Comparison of ENCODE assay signal across 21 mouse cellular contexts in genomic region chr1:61027519-61027918, GRCm38 (mm10). TPM values are rescaled to one million over a fixed set of nuclear protein-coding genes. Genes with fewer than 3 reads are reported as not detected.
"Had no signal": no experiment of that assay in that cellular context is flagged by ENCODE, and none has a peak within 500 bp of the region (broad histone marks: within the 10 kb centered on the region; RNA-seq: fewer than 3 reads in every experiment).

No protein-coding gene starts in this region.

- H3K4me1 ChIP-seq: liver, embryonic 15.5 days; megakaryocyte, embryonic 14.5 days; midbrain, embryonic 13.5 days; midbrain, embryonic 15.5 days; neural tube, embryonic 13.5 days; neural tube, embryonic 15.5 days had no signal

- H3K36me3 ChIP-seq: liver, embryonic 15.5 days; lung, embryonic 15.5 days; midbrain, embryonic 13.5 days; midbrain, embryonic 15.5 days; neural tube, embryonic 13.5 days; neural tube, embryonic 15.5 days had no signal

- H3K27ac ChIP-seq: liver, embryonic 15.5 days; lung, embryonic 15.5 days; macrophage; midbrain, embryonic 13.5 days; midbrain, embryonic 15.5 days; neural tube, embryonic 13.5 days; neural tube, embryonic 15.5 days had no signal

- H3K4me2 ChIP-seq: liver, embryonic 15.5 days; lung, embryonic 15.5 days; midbrain, embryonic 13.5 days; midbrain, embryonic 15.5 days; neural tube, embryonic 13.5 days; neural tube, embryonic 15.5 days had no signal

- H3K9ac ChIP-seq: liver, embryonic 15.5 days; liver, postnatal 0 days; lung, embryonic 15.5 days; midbrain, embryonic 13.5 days; midbrain, embryonic 15.5 days; neural tube, embryonic 13.5 days; neural tube, embryonic 15.5 days had no signal

- H3K9me3 ChIP-seq: liver, embryonic 15.5 days; lung, embryonic 15.5 days; megakaryocyte, embryonic 14.5 days; midbrain, embryonic 13.5 days; midbrain, embryonic 15.5 days; neural tube, embryonic 13.5 days; neural tube, embryonic 15.5 days had no signal

- H3K4me3 ChIP-seq: liver, embryonic 15.5 days; lung, embryonic 15.5 days; megakaryocyte, embryonic 14.5 days; midbrain, embryonic 13.5 days; midbrain, embryonic 15.5 days; neural tube, embryonic 13.5 days; neural tube, embryonic 15.5 days had no signal

- DNase-seq: liver, postnatal 0 days; lung, adult 2 months; lung, postnatal 14 days; lung, postnatal 36 days; retina, postnatal 1 day; right cerebral cortex, adult 18-20 months; right cerebral cortex, postnatal 25 days; right cerebral cortex, postnatal 4 days; spleen, adult 18-20 months; thymus, adult 18-20 months; thymus, postnatal 14 days; thymus, postnatal 36 days had no signal

- ATAC-seq: liver, postnatal 0 days; lung, postnatal 0 days; midbrain, embryonic 13.5 days; midbrain, embryonic 15.5 days had no signal

- H3K27me3 ChIP-seq: liver, embryonic 15.5 days; lung, embryonic 15.5 days; megakaryocyte, embryonic 14.5 days; midbrain, embryonic 13.5 days; midbrain, embryonic 15.5 days; neural tube, embryonic 13.5 days; neural tube, embryonic 15.5 days had no signal

RNA-seq across cellular contexts. Expression of gene Icos, which starts 49.8 kb away (rescaled TPM):
- polyA plus RNA-seq: midbrain, embryonic 15.5 days; neural tube, embryonic 13.5 days had no signal
